Mouse (Mus musculus) MEL (cell line): ENCODE measurements around the gene Foxp2. TPM values are rescaled to one million over a fixed set of nuclear protein-coding genes. Genes with fewer than 3 reads are reported as not detected.

Source experiments
- DNase-seq: peaks from one replicate; pipeline ENCODE4 v3.0.0; 2011; ENCODE audit warnings: low read depth, low spot score
- H3K27ac ChIP-seq: 2 replicates; pipeline ENCODE4 v1.5.1; 2012; ENCODE audit warnings: low read depth, mild to moderate bottlenecking, control low read depth, low read length, moderate library complexity; ENCODE audit not compliant: control insufficient read depth
- H3K27me3 ChIP-seq, 2 experiments: fragments of 150-350 bp in 1 of 2; sonication (generic) in 1 of 2; 2 replicates each; pipeline ENCODE4 v1.6.1; 2012; ENCODE audit warnings: low read length in 2 of 2, mild to moderate bottlenecking in 2 of 2, improper control_type of control experiment in 1 of 2, moderate library complexity in 1 of 2; ENCODE audit not compliant: insufficient read depth in 2 of 2, control insufficient read depth in 1 of 2
- H3K36me3 ChIP-seq, 2 experiments: 2 replicates each; pipeline ENCODE4 v1.6.1; 2012 to 2014; ENCODE audit warnings: low read length in 2 of 2, improper control_type of control experiment in 1 of 2, inconsistent platforms in 1 of 2, mild to moderate bottlenecking in 1 of 2; ENCODE audit not compliant: insufficient read depth in 2 of 2, control insufficient read depth in 1 of 2
- H3K4me1 ChIP-seq, 2 experiments: fragments of 150-350 bp in 1 of 2; sonication (generic) in 1 of 2; 2 replicates each; pipeline ENCODE4 v1.6.1; 2012; ENCODE audit warnings: low read length in 2 of 2, improper control_type of control experiment in 1 of 2, mild to moderate bottlenecking in 1 of 2; ENCODE audit not compliant: insufficient read depth in 2 of 2, control insufficient read depth in 1 of 2
- H3K4me3 ChIP-seq, 2 experiments: fragments of 150-350 bp in 1 of 2; sonication (generic) in 1 of 2; 2 replicates each; pipeline ENCODE4 v1.5.1; 2012; ENCODE audit warnings: low read depth in 2 of 2, low read length in 2 of 2, mild to moderate bottlenecking in 2 of 2, moderate library complexity in 2 of 2, control low read depth in 1 of 2, improper control_type of control experiment in 1 of 2; ENCODE audit not compliant: control insufficient read depth in 1 of 2, insufficient read depth in 1 of 2
- H3K79me2 ChIP-seq: 2 replicates; pipeline ENCODE4 v1.6.1; 2012; ENCODE audit warnings: mild to moderate bottlenecking, low read length, moderate library complexity; ENCODE audit not compliant: control insufficient read depth, poor library complexity, insufficient read depth
- H3K9ac ChIP-seq: 2 replicates; pipeline ENCODE4 v1.6.1; 2012; ENCODE audit warnings: low read depth, mild to moderate bottlenecking, control low read depth, low read length, moderate library complexity; ENCODE audit not compliant: control insufficient read depth, poor library complexity, severe bottlenecking
- H3K9me3 ChIP-seq: fragments of 150-350 bp; sonication (generic); replicated peaks from 2 replicates; pipeline ENCODE4 v1.6.1; 2012; ENCODE audit warnings: mild to moderate bottlenecking, low read length, improper control_type of control experiment, moderate library complexity; ENCODE audit not compliant: insufficient read depth
- BHLHE40 ChIP-seq: IDR thresholded peaks from 2 replicates; pipeline ENCODE4 v1.6.1; 2012; ENCODE audit warnings: low read depth, mild to moderate bottlenecking, inconsistent platforms, low read length, improper control_type of control experiment, borderline replicate concordance
- CHD2 ChIP-seq: IDR thresholded peaks from 2 replicates; pipeline ENCODE4 v1.6.1; 2011; ENCODE audit warnings: low read length, improper control_type of control experiment
- EP300 ChIP-seq, 2 experiments: IDR thresholded peaks; 2 replicates each; pipeline ENCODE4 v1.6.1; 2011; ENCODE audit warnings: improper control_type of control experiment in 2 of 2, low read length in 2 of 2, low read depth in 1 of 2, mild to moderate bottlenecking in 1 of 2
- ETS1 ChIP-seq: IDR thresholded peaks from 2 replicates; pipeline ENCODE4 v1.6.1; 2012; ENCODE audit warnings: low read depth, mild to moderate bottlenecking, inconsistent platforms, low read length, improper control_type of control experiment, moderate library complexity
- GABPA ChIP-seq: IDR thresholded peaks from 2 replicates; pipeline ENCODE4 v1.6.1; 2012; ENCODE audit warnings: low read depth, mild to moderate bottlenecking, inconsistent platforms, low read length, improper control_type of control experiment, moderate library complexity
- HCFC1 ChIP-seq: IDR thresholded peaks from 2 replicates; pipeline ENCODE4 v1.6.1; 2012; ENCODE audit warnings: low read depth, mild to moderate bottlenecking, inconsistent platforms, low read length, improper control_type of control experiment, moderate library complexity
- KAT2A ChIP-seq: conservative IDR thresholded peaks from 2 replicates; pipeline ENCODE4 v1.6.1; 2012; ENCODE audit warnings: low read depth, low read length, improper control_type of control experiment, inconsistent platforms
- MAFK ChIP-seq: IDR thresholded peaks from 2 replicates; pipeline ENCODE4 v1.6.1; 2011; ENCODE audit warnings: low read depth, mild to moderate bottlenecking, low read length, improper control_type of control experiment, borderline replicate concordance
- MAZ ChIP-seq: IDR thresholded peaks from 2 replicates; pipeline ENCODE4 v1.6.1; 2012; ENCODE audit warnings: low read depth, mild to moderate bottlenecking, inconsistent platforms, low read length, improper control_type of control experiment
- MEF2A ChIP-seq: IDR thresholded peaks from 2 replicates; pipeline ENCODE4 v1.6.1; 2014; ENCODE audit warnings: low read depth, mild to moderate bottlenecking, inconsistent platforms, low read length, improper control_type of control experiment; ENCODE audit not compliant: poor library complexity, insufficient replicate concordance, severe bottlenecking; ENCODE audit errors: extremely low read depth
- MYB ChIP-seq: IDR thresholded peaks from 2 replicates; pipeline ENCODE4 v1.6.1; 2011; ENCODE audit warnings: mild to moderate bottlenecking, low read depth, low read length, improper control_type of control experiment
- NELFE ChIP-seq: IDR thresholded peaks from 2 replicates; pipeline ENCODE4 v1.6.1; 2011; ENCODE audit warnings: low read depth, low read length, improper control_type of control experiment
- POLR2A ChIP-seq, 2 experiments: IDR thresholded peaks; 2 replicates each; pipeline ENCODE4 v1.6.1; 2011 to 2012; ENCODE audit warnings: low read length in 2 of 2, mild to moderate bottlenecking in 2 of 2, control low read depth in 1 of 2, improper control_type of control experiment in 1 of 2, low read depth in 1 of 2, moderate library complexity in 1 of 2; ENCODE audit not compliant: control insufficient read depth in 1 of 2, insufficient read depth in 1 of 2, poor library complexity in 1 of 2
- POLR2AphosphoS5 ChIP-seq: IDR thresholded peaks from 2 replicates; pipeline ENCODE4 v1.6.1; 2012; ENCODE audit warnings: low read depth, borderline replicate concordance, mild to moderate bottlenecking, inconsistent platforms, low read length, moderate library complexity, mixed read lengths
- SIN3A ChIP-seq: IDR thresholded peaks from 2 replicates; pipeline ENCODE4 v1.6.1; 2012; ENCODE audit warnings: low read length, improper control_type of control experiment, inconsistent platforms
- TBP ChIP-seq: IDR thresholded peaks from 2 replicates; pipeline ENCODE4 v1.8.0; 2011; ENCODE audit warnings: low read depth, low read length, improper control_type of control experiment
- TCF12 ChIP-seq: IDR thresholded peaks from 2 replicates; pipeline ENCODE4 v1.6.1; 2014; ENCODE audit warnings: low read depth, mild to moderate bottlenecking, inconsistent platforms, low read length, improper control_type of control experiment, moderate library complexity
- USF1 ChIP-seq: IDR thresholded peaks from 2 replicates; pipeline ENCODE4 v1.6.1; 2014; ENCODE audit warnings: low read depth, mild to moderate bottlenecking, inconsistent platforms, low read length, improper control_type of control experiment, moderate library complexity
- ZC3H11A ChIP-seq: IDR thresholded peaks from 2 replicates; pipeline ENCODE4 v1.6.1; 2012; ENCODE audit warnings: low read depth, mild to moderate bottlenecking, inconsistent platforms, low read length, improper control_type of control experiment
- ZNF384 ChIP-seq: IDR thresholded peaks from 2 replicates; pipeline ENCODE4 v1.6.1; 2012; ENCODE audit warnings: low read depth, mild to moderate bottlenecking, inconsistent platforms, low read length, improper control_type of control experiment
- polyA plus RNA-seq, 2 experiments: library from polyadenylated mRNA; stranded (reverse) in 1 of 2; unstranded in 1 of 2; fragments of >175 nt in 1 of 2; fragments of >200 nt in 1 of 2; gene quantifications; 2 replicates each; pipeline versions ENCODE4 v1.2.1 to v1.2.4; 2012; ENCODE audit warnings: low replicate concordance in 2 of 2, low read depth in 1 of 2; ENCODE audit not compliant: insufficient read length in 2 of 2, insufficient read depth in 1 of 2, missing spikeins in 1 of 2
- total RNA-seq: library from RNA; depleted of rRNA; stranded (reverse); fragments of 300-350 nt; gene quantifications from 2 replicates; pipeline ENCODE4 v1.2.3, GENCODE M21; 2012

The Foxp2 gene
- total and polyA plus RNA-seq, 3 experiments = not detected

DNA sequence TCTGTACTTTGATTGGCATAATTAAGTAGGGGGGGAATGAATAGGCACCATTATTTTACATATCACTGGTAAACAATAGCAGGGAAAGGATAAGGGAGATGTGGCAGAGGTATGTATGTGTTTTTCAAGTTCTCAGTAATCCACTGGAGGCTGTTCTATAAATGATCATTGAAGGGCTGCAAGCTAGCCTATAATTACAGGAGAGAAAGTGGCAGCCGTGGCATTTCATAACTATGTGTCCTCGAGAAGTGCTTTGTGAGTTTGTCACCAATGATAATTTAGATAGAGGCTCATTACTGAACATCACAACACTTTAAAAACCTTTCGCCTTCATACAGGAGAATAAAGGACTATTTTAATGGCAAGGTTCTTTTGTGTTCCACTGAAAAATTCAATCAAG lies 500.0 kb downstream of the Foxp2 start:
- H3K9me3 ChIP-seq = no peaks in the 10 kb centered on the region
- no peaks in the 10 kb centered on the region for H3K36me3 ChIP-seq
- no peak overlapping the region for H3K27ac ChIP-seq
- TF ChIP-seq EP300 (IDR thresholded peaks at IDR 0.05; ENCODE audit: low read depth in 1 of 2, low read length in 2 of 2) = no peak
- no peak for TF ChIP-seq MYB
- no peak for TF ChIP-seq ZC3H11A
- no peak for TF ChIP-seq TBP
- no peak for TF ChIP-seq MAZ
- no peak for TF ChIP-seq ZNF384
- no peak for TF ChIP-seq POLR2AphosphoS5
- no peak for TF ChIP-seq BHLHE40
- TF ChIP-seq NELFE = no peak
- TF ChIP-seq GABPA = no peak
- no peak for TF ChIP-seq KAT2A
- no peak for TF ChIP-seq TCF12
- TF ChIP-seq ETS1 = no peak
- no peak for TF ChIP-seq USF1
- TF ChIP-seq MAFK = no peak
- no peak for TF ChIP-seq CHD2
- TF ChIP-seq POLR2A (IDR thresholded peaks at IDR 0.05; ENCODE audit: control insufficient read depth in 1 of 2, insufficient read depth in 1 of 2, low read depth in 1 of 2, low read length in 2 of 2, poor library complexity in 1 of 2) = no peak
- TF ChIP-seq MEF2A = no peak
- no peak for TF ChIP-seq SIN3A
- H3K9ac ChIP-seq = no peak overlapping the region
- H3K4me1 ChIP-seq = no peaks in the 10 kb centered on the region
- H3K27me3 ChIP-seq = no peaks in the 10 kb centered on the region
- H3K79me2 ChIP-seq = no peaks in the 10 kb centered on the region
- H3K4me3 ChIP-seq = no peak overlapping the region
- no peak for DNase-seq

DNA sequence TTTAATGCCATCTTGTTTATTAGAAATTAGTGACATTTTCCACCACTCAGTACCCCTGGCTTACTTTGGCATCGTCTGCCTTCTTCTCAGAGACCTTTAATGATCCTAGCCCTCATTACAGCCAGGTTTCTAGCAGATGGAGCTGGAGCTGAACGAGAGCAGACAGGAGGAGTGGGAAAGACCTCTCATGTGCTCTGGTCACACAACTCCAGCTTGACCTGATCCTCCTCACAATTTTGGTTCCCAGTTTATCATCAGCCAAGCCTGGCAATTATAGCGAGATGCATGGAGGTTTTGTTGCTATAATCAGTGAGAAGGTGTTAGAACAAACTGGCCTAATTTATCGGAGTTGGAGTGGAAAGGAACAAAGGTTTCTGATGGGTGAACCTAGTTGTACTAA lies 500.9 kb downstream of the Foxp2 start:
- Histone ChIP-seq H3K79me2 (no peaks in the 10 kb centered on the region), H3K9me3 (no peaks in the 10 kb centered on the region), H3K27me3 (no peaks in the 10 kb centered on the region), H3K9ac (no peak overlapping the region), H3K4me3 (no peak overlapping the region), H3K36me3 (no peaks in the 10 kb centered on the region), H3K4me1 (no peaks in the 10 kb centered on the region), H3K27ac (no peak overlapping the region)
- TF ChIP-seq HCFC1 = no peak
- DNase-seq = no peak
